Mouse (Mus musculus): ENCODE measurements around the gene Itpk1. TPM values are rescaled to one million over a fixed set of nuclear protein-coding genes. Genes with fewer than 3 reads are reported as not detected.
A peak's percentile ranks its signal among the peaks of the same experiment; 100 is the strongest.

Itpk1 gene
- polyA plus RNA-seq, 3 experiments from 2014 or later = 13.4 to 31.0 (median 14.1) TPM

DNA sequence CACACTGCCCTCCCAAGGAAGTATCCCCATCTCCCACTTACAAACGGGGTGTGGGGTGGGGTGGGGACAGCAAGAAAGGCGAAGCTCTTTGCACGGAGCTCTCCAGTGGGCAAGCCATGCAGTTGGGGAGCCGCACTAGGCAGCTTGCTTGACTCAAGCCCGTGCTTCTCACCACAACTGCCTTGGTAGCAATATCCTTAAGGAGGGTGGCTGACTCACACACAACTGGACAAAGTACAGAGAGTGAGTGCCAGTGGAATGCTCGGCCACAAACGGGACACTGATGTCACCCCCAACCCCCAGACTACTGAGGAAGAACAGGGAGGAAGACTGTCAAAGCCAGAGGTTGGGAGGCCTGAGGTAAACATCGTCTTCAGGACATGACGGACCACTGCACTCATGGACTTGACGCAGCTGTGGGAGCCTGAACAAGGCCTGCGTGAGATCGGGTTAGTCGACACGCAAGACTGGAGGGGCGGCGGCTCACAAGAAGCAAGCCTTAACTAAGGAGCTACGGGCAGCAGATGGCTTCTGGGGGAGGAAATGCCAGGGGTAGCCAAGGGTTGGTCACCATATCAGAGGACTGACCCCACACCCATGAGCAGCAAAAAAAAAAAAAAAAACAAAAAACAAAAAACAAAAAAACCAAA, 113.9 kb downstream of the Itpk1 start:
- ATAC-seq = no peak

DNA sequence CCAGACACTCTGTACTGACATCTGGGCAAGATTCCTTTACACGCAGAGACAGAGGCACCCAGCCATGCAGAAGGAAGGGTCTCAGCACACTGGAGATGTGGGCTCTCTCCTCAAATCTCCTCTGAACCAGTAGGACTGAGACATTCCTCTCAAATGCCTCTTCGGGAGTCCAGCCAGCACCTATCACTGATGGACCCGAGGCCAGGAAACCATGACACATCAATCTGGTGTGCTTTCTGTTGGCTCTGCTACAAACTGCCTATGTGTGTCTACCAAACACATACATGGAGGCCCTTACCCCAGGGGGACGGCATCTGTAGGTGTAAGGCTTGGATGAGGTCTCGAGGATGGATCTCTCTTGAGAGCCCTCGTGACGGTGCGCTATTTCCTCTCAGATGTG, 117.6 kb downstream of the Itpk1 start:
- ATAC-seq = no peak

DNA sequence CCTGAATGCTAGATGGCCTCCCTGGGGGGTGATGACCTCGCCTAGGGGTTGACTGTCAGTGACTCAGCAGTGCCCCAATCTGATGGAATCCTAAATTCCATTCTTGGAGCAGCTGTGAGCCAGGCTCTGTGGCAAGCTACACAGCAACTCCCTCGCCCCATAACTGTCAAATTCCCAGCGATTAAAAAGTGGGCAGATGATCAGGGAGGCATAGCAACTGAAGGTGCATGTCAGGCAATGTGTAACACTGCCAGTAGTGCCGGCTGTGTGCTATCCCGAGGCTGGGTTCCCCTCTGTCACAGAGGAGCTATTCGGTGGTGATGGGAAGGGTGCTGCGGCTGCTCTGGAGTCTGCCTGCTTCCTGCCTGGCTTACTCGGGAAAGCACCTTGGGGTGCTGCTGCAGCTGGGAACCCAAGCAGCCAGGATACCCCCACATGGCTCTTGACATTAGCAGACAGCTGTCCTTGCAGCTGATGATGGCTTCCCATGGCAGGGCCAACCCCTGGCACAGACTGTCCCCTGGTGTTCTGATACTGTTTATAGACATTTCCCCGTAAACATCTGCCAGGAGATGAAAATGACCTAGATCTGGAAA, 118.3 kb downstream of the Itpk1 start:
- ATAC-seq = no peak

DNA sequence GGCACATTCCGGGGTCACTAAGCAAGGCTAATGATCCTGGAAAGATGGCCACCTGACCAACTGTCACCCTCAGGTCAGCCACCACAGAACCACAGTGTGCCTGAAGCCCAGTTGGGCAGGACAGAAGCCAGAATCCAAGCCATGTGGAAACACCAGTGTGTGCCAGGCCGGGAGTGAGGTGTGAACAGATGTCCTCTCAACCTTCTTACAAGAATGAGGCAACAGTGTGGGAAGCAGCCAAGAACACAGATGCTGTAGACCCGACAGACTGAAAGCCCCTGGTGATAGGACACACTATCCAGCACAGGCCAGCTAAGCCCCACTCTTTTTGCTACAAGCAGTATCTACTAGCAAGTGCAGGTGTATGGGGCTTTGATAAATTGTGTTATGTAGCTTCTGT, 119.3 kb downstream of the Itpk1 start:
- ATAC-seq = no peak

DNA sequence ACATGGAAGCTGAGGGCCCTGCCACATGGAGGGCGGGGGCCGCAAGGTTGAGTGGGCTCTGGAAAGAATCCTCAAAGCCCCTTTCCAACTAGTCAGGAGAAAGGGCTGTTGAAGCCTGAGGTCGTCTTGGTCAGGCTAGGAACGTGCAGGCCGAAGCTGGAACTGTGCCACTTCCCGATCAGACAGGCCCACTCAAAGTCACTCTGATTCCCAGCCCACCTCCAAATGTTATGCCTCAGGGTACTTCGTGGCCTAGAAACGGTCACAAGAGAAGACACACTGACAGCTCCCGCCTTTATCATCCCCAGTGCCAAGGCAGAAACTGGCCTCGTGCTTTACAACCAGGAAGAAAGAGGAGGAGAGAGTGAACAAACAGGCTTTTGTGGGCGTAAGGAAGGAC, 122.3 kb downstream of the Itpk1 start:
- ATAC-seq = no peak

DNA sequence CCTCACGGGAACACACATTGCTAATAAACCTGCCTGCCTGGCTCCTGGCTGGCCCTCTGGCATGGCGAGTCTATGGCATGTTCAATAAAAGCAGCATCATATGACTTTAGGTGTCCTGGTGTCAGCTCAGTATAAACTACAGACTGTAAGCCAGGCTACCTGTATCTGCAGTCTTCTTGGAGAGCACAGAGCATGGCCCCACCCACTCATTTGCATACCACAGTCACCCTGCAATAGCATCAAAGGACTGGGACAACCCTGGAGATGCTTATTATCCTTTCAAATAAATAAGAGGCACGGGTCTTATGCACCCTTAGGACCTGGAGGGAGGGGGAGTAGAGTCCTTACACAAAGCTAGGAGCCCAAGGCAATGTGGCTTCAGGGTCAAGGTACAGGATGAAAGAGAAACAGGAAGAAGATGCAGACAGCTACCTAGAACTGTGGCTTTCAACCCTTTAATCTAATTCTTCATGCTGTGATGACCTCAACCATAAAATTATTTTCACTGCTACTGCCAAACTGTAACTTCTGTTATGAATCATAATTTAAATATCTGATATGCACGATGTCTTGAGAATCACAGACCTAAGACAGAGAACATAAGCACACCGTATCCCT, 123.0 kb downstream of the Itpk1 start:
- ATAC-seq = peak; percentile 70

DNA sequence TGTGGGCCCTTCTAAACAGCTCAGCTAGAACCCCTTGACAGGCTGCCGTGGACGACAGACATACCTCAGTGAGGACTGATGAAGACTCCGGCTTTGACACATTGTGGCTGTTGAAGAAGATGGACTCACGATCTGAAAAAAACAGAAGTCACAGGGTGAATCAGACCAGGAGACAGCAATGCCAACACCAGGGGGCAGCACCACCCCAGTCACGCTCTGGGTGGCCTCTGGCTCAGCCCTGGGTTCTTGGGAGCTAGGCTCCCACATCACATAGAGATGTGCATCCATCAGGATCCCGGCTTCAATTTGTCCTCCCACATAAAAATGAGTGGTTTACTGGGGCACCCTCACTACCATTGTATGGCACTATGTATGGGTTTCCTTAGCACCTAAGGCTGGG, 125.7 kb downstream of the Itpk1 start:
- ATAC-seq = peak; percentile 47

DNA sequence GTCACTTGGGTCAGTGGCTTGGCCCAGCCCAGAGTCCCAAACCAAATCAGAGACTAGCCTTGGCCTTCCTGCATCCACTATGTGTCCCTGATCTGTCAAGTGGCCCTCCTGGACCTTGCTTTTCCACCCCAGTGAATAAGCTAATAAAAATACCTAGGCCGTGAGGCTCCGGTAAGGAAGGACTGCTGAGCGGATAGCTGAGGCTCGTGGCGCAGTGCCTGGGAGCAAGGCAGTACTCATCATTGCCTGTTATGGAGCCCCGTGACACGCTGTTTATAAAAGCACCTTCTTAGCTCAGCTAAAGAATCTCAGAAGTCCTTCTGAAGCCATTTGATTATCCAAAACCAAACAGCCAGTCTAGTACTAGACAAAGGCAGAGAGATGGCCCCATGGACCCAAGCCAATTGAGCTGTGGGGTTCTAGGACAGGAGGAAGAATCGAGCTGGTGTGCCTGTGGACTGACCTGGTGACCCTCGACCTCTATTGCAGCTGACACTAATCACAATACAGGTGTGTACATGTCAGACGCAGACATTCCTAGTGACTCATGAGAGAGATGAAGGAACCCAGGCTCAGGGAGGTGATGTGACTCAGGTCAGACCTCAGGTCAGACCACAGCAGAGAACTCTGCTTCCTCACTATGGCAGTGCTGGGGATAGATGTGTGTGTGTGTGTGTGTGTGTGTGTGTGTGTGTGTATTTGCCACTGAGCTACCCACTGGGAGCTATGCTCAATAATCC, 127.9 kb downstream of the Itpk1 start:
- no peak for ATAC-seq

DNA sequence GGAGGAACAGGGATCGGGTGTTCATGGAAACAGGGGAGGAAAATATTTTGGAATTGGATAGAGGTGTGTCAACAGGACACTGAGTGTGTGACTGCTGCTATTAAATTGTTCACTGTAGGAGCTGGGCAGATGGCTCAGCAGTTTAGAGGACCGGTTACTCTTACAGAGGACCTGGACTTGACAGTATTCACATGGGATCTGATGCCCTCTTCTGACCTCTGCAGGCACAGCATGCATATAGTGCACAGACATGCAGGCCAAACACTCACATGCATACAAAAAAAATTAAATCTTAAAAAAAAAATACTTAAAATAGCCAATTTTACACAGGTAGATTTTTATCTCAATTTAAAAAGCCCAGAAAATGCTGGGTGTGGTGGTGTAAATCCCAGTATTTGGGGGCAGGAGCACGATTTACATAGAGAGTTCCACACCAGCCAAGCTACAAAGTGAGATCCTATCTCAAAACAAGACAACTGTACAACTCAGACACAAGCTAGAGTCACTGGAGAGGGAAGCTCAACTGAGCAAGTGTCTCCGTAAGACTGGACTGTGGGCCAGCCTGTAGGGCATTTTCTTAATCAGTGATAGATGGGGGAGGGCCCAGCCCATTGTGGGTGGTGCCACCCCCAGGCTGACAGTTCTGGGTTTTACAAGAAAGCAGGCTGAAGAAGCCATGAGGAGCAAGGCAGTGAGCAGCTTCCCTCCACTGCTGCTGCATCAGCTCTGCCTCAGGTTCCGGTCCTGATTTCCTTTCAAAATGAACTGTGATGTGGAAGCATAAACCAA, 129.0 kb downstream of the Itpk1 start:
- ATAC-seq = no peak

DNA sequence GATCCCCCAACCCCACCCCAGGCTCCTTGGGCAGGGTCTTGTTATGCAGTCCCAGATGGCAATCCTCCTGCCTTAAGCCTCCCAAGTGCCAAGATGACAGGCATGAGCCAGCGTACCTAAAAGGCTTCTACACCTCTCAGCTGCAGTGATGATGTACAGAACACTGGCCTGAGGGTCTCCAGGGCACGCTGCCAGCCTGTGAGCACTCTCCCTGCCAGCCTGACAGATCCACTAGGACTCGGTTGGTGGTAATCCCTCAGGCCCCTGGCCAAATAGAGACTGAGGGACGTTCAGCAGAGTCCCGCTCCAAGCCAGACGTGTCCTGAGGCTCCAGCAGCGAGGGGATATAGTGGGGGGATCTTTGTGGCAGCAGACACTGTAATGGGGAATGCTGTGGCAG, 131.7 kb downstream of the Itpk1 start:
- no peak for ATAC-seq

DNA sequence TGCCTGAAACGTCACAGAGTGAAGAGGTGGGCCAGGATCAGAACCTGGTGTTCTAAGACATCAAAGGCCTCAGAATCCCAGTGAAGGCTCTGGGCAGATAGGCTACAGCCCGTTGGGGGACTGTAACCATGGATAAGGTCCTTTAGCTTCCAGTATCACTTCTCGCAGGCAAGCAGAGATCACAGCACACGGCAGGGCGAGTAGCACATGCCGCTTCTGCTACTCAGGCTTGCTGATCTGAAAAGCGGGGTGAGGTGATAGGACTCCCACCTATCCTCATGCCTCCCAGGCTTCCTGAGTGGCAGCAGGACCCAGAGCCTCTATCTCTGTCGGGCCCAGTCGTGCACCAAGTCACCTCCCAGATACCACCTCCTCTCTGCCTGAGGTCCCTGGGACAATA, 133.1 kb downstream of the Itpk1 start:
- ATAC-seq = no peak

DNA sequence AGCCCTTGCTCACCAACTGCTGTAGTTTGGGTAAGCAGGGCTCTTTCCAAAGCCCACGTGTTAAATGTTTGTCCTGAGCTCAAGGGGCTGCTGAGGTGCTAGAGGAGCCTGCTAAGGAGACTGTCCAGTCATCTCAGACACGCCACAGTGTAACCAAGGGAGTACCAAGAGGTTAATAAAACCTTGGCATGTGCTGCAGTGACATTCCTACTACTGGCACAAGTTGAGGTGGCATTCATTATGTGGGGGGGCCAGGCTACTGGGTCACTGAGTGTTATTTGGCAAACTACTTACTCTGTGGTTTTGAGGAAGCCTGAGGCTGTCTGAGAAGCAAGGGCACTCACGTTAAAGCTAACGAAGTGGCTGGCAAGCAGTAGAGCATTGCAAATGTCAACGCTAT, 134.0 kb downstream of the Itpk1 start:
- no peak for ATAC-seq

DNA sequence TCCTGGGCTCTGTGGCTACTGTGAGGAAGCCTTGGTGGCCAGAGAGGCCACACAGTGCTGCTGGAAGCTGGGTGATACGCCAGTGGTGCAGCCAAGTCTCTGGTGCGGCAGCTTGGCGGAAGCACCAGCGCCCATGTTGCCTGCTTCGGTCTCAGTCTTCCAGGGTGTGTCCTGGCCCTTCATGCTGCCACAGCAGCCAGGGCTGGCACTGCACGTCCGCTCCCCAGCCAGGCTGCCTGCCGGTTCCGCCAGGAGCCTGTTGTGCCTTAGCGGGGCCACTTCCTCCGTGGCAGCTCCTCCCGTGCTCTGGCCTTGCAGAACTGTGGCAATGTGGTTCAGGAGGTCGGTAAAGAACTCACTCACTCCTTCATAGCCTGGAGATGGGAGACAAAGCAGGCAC, 134.6 kb downstream of the Itpk1 start:
- no peak for ATAC-seq

DNA sequence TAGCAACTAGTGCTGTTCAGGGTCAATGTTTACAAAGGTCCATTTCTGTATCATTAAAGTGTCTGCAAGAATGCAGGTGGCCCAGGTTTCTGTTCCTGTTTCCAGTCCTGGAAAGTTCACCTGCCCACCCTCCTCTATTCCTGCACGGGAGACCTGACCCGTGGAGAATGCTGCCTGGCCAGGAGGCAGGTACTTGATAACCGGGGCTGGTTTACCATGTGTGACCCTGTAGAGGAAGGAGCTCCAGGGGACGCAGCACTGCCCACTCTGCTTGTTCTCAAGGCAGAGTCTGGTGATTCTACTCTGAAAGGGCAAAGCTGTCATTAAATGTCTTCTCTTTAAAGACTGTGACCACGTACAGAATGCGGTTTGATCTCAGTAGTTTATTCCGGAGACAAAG, 136.5 kb downstream of the Itpk1 start:
- ATAC-seq = no peak

DNA sequence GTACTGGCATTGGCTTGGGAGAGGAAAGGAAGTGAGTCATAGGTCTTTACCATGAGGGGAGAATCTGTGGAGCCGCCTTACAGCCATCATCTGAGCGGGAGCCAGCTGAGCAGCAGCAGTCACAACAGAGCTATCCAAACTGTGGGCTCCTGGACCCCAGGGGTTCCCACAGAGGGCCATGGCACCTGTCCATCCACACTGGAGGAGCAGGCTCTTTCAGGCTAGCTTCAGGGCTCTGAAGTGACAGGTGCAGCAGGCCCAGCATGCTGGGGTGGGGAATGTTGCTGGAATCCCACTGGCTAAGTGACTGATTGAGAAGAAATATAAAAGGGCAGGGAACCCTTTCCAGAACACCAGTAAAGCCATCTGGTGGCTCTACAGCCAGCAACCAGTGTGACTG, 137.8 kb downstream of the Itpk1 start:
- ATAC-seq = no peak

DNA sequence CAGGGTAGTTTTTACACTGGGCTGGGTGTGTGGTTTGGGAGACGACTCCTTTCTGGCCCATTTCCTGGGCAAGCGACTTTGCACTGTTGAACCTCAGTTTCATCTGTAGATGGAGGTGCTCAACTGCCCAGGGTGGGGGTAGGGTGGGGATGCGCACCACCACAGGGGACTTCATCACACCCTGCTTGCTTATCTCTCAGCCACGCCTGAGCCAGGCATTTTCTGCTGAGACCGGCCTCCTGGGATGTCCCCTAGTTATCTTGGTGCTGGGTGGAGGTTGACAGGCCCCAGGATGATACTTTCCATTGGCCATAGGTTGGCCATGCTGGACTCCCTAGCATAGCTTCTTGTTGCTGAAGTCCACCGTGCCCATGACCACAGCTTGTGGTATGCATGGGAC, 139.6 kb downstream of the Itpk1 start:
- ATAC-seq = no peak

DNA sequence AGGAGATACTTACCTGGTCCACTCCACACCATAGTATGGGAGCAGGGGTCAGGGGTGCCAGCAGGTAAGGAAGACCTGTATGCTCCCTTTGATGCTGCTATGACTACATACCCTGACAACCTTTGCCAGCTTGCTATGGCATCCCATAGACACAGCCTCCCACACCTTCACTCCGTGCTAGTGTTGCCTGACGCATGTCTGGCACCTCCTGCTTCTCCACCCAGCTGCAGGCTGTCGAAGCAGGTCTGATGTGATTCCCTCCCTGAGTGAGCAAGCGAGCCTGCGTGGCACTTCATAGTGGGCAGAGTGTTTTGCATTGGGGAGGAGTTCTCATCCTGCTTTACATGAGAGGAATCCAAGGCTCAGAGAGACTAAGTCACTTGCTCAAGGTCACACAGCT, 147.4 kb downstream of the Itpk1 start:
- no peak for ATAC-seq

DNA sequence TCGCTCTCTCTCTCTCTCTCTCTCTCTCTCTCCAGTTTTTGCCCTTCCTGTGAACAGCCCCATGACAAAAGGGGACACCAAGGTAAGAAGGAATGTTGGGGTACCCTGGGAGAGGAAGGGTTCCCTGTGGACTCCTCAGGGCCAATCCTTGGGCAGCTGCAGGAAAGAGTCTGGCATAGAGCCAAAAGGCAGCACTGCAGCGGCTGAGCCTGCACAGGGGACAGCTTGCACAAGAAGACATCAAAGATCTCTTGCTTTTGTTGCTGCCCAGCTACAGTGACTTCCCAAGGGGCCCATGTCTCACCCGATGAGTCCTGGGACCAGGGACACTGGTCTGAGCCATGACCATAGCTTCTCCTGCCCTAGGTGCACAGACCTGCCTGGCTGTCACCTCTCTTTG, 148.9 kb downstream of the Itpk1 start:
- ATAC-seq = no peak

DNA sequence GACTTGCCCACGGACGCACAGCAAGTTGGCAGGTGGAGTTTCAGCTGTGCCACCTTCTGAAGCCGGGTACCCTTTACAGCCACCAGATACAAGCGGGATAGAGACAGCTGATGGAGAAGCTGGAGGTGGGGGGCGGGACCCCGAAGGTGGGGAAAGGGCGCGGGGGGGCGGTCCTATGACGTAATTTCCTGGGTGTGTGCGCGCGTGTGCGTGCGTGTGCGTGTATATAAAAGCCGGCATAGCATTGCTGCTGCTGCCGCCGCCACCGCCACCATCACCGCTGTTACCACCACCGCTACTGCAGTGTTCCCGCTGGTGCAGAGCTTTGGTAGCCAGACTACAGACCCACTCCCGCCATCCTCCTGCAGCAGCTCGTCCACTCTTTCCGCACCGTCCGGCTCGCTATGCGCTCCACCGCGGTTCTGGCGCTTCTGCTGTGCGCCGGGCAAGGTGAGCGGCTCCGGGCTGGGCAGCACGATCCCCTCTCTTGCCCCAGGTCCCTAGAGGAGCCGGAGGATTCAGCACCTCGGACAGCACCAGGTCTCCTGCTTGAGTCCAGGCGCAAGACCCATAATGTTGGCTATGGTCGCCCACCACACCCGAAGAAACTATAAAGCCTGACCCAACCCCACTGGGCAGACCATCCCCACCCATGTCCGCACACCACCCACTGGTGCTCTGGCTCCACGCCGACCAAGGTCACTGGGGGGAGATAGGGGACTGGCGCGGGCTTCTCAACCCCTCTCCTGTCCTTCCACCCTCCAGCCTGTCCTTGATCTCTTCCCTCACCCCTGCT, 149.8 kb downstream of the Itpk1 start, which contains the start of gene Chga:
TSS of gene Chga (plus strand) at position 249 of the 796 bp plus-strand sequence.
- ATAC-seq = no peak

DNA sequence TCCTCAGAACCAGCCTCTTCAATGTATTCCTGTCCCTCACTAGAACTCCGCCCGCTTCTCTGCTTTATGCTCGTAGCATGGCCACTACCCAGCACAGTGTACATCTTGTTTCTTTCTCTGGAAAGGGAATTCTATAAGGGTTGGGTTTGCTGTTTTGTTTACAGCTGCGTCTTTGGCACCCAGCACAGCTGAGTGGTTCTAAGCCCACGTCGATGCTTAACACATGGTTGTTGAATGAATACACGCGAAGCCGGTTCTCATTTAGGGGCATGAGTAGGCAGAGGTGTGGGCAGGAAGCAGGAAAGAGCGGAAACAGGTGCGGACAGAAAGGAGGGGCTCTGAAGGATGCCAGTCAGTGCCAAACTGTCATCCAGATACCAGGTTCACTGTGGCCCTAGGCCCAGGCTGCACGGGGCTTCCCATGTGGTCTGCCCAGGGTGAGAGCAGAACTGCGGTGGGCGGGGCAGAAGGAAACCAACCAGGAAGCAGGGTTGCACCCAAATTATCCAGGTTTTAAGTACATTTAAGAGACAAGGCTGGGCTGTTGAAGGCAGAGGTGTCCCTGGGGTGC, 150.9 kb downstream of the Itpk1 start:
- no peak for ATAC-seq

DNA sequence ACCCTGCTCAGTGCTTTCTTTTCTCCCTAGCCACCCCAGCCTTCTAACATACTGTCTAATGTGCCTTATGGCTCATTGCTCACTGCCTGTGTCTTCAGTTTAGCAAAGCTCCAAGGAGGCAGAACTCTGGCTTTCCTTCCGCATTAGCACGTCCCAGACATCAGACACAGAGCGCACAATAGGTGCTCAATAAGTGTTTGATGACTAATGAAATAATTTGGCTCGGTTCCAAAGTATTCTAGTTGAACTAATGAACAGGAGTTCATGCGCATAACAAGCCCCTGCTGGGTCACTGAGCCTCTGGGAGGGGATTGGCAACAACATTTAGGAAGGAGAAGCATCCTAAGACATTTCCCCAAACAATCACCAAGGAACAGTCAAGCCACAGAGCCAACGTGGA, 152.7 kb downstream of the Itpk1 start:
- ATAC-seq = no peak

DNA sequence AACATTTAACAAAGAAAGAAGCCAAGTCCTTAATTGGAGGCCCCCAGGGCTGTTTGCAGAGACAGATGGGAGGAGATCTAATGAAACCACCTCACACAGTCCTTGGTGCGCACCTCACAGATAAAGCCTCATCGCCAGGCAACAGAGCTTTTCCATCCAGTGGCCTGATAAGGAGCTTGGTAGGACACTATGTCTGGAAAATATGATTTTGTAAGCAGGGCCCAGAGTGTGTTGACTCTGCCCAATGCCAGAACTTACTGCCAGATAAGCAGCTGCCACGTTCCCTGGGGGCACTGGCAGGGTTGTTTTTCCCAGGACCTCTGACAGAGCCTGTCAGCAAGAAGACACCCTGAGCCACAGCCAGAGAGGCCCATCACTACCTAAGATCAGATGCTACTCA, 153.5 kb downstream of the Itpk1 start:
- ATAC-seq = no peak
